Mouse (Mus musculus) lung, postnatal 25 days (tissue): ENCODE measurements around the gene Pakap.

Experiments used
- DNase-seq: peaks from one replicate; pipeline ENCODE4 v3.0.0; 2022; ENCODE audit warnings: low spot score

Gene Pakap

DNA sequence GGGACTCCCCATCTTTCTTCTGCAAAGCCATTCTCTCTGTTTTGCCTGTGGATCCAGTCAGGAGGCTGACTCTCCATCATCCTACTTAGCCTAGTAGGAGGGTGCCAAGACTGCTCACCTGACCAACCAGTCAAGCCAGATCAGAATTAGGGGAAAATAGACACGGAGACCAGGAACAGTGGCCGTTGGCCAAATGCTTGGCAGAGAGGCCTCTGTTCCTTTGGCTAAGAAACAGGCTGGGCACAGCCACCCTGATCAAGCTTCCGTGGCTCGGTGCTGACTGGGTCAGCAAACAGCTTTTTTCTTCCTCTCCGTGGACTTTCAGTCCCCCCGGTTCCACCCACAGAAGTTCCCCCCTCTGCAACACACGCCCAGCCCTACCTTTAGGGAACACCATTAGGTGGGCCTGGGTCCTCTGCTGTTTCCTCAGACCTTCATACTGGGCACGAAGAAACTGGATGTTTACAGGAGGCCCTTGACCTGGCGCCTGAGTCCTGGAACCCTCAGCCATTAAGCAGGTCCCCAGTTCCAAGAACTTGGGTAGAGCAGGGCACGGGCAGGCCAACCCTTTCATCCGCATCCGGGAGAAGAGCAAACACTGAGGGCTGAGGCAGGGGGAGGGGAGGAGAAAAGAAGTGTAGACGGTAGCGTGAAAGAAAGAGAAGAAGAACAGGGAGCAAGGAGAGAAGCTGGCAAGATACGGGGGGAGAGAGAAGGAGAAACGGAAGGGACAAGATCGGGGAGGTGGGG is 347.4 kb downstream of the Pakap start:
- peak; percentile 80 for DNase-seq

- peak; percentile 38 for DNase-seq
Measured at GRCm38 (mm10) chr4:57916201-57916661, 348.3 kb downstream of the Pakap start, which contains the start of gene D630039A03Rik. Gene D630039A03Rik, minus strand, starts transcription at chr4:57916297.

GRCm38 (mm10) chr4:57916711-57917110 is 348.7 kb downstream of the Pakap start:
- no peak for DNase-seq

DNA sequence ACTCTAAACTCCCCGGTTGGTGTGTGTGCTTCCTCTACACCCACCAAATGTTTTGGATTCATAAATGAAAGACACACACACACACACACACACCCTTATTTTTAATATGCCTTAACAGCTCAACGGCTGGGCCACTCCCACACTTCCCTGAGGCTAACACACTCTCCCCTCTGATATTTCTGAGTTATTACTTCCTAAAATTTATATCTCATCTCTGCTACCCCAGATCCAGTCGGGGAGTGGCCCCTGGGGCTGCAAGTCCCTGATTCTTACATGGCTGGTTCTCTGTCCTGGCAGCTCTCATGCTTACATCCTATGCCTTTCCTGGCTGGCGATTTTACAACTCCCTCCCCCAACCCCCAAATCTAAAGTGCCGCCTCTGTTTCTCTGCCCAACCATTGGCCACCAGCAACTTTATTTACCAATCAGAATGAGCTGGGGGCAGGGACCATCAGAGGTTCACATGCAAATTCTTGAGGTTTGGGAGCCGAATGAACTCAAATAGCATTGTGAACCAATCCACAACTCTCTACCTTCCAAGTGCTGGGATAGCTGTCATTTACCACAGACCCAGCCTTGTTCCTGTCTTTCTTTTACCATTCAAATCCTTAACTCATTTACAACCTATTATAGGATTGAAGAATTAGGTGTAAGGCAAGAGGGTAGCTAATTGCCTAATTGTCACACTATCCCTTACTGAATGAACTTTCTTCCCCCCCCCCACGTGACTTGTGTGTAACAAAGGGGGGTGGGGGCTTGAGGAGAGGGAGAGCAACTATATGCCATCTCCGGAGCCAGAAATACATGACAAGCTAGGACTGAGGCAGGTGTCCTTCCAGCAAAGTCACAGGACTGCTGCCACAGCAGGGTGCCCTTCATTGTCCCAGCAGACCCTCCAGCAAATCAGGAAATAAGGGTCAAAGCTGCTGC is 351.8 kb downstream of the Pakap start:
- DNase-seq, result no peak

- no peak for DNase-seq
Measured at GRCm38 (mm10) chr4:57920522-57920921, 352.5 kb downstream of the Pakap start.

GRCm38 (mm10) chr4:57922171-57922570 is 354.2 kb downstream of the Pakap start:
- no peak for DNase-seq

- no peak for DNase-seq
Measured at GRCm38 (mm10) chr4:57924556-57925071, 356.6 kb downstream of the Pakap start.

GRCm38 (mm10) chr4:57927464-57928205 is 359.7 kb downstream of the Pakap start:
- DNase-seq, result peak; percentile 41

- peak; percentile 68 for DNase-seq
Measured at GRCm38 (mm10) chr4:57930559-57931170, 362.7 kb downstream of the Pakap start.

DNA sequence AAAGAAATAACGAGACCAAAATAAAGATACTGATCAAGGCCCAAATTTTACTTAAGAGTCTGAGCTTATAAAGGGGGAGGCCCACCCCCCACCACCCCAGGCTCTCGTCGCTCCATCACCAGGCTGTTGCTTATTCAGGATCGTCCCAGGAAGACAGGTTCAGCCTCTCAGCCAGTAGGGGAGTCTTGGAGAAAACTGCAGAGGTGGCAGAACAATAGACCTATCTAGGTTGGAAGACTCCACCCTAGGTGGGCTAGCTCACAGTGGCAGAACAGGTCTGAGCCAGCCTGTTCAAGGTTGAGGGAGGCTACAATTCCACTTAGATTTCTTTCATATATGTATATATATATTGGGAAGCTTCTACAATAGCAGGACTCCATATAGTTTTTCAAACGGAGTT is 366.2 kb downstream of the Pakap start:
- no peak for DNase-seq

- no peak for DNase-seq
Measured at GRCm38 (mm10) chr4:57937292-57937691, 369.3 kb downstream of the Pakap start.

DNA sequence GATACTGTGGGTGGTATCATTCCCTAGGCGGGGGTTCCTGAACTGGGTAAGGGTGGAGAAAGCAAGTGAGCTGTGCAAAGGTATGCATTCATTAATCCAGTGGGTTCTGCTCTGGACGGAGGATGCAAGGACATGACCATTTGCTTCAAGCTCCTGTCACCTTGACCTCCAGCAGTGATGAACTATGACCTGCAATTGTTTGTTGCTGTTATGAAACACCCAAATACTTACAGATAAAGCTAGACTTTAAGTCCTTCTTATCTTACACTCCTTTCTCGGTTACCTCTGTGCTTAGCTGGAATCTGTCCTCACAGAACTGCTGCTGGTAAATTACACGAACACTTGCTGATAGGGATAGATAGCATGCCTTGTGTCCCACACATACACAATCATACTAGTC is 372.7 kb downstream of the Pakap start:
- DNase-seq, result no peak

GRCm38 (mm10) chr4:57942892-57943291 is 374.9 kb downstream of the Pakap start:
- no peak for DNase-seq
